Mouse (Mus musculus) hindbrain, postnatal 0 days (tissue): ENCODE results near the gene Cep295. TPM values are rescaled to one million over a fixed set of nuclear protein-coding genes. Genes with fewer than 3 reads are reported as not detected.

Source experiments
- ATAC-seq: fragments of 200-750 bp; cut with Nextera tagmentation; 2 replicates; pipeline ENCODE4 v1.8.0; 2017; ENCODE audit warnings: mild to moderate bottlenecking, moderate TSS enrichment, moderate library complexity
- DNase-seq: peaks from one replicate; pipeline ENCODE4 v3.0.0-alpha.2; 2015; ENCODE audit warnings: low spot score
- H3K27ac ChIP-seq: fragments of 300-500 bp; sonication (generic); 2 replicates; pipeline ENCODE4 v1.5.1; 2014; ENCODE audit warnings: mild to moderate bottlenecking
- H3K27me3 ChIP-seq: fragments of 300-500 bp; sonication (generic); 2 replicates; pipeline ENCODE4 v1.6.1; 2014; ENCODE audit warnings: low read length, mixed read lengths; ENCODE audit not compliant: insufficient read depth
- H3K36me3 ChIP-seq: fragments of 300-500 bp; sonication (generic); 2 replicates; pipeline ENCODE4 v1.6.1; 2014; ENCODE audit warnings: low read length, mixed read lengths; ENCODE audit not compliant: insufficient read depth
- H3K4me1 ChIP-seq: fragments of 300-500 bp; sonication (generic); 2 replicates; pipeline ENCODE4 v1.6.1; 2014; ENCODE audit warnings: antibody characterized with exemption, low read length, mixed read lengths; ENCODE audit not compliant: insufficient read depth
- H3K4me2 ChIP-seq: fragments of 300-500 bp; sonication (generic); 2 replicates; pipeline ENCODE4 v1.6.1; 2014; ENCODE audit warnings: low read depth, mild to moderate bottlenecking, low read length, moderate library complexity, mixed read lengths
- H3K4me3 ChIP-seq: fragments of 300-500 bp; sonication (generic); 2 replicates; pipeline ENCODE4 v1.5.1; 2014; ENCODE audit warnings: low read length
- H3K9ac ChIP-seq: fragments of 300-500 bp; sonication (generic); replicated peaks from 2 replicates; pipeline ENCODE4 v1.6.1; 2014; ENCODE audit warnings: mild to moderate bottlenecking, low read length, moderate library complexity, mixed read lengths
- H3K9me3 ChIP-seq: fragments of 300-500 bp; sonication (generic); 2 replicates; pipeline ENCODE4 v1.6.1; 2016; ENCODE audit warnings: low read length, mixed read lengths
- CTCF ChIP-seq: IDR thresholded peaks from 2 replicates; pipeline ENCODE4 v1.5.1; 2016; ENCODE audit warnings: antibody characterized with exemption, control low read depth, low read depth
- whole genome bisulfite sequencing: fragments of 180-500 bp; shearing (Covaris S2); extraction: QIAGEN DNeasy Blood & Tissue Kit; methylation state at CpG from one replicate; pipeline ENCODE4 v1.1.7; 2014; 5-methylcytosine and 5-hydroxymethylcytosine counted together
- polyA plus RNA-seq: library from polyadenylated mRNA; unstranded; fragments of >200 nt; fragmentation: Nextera tagmentation; extraction: Ambion mirVana; gene quantifications from 2 replicates; pipeline ENCODE4 v1.2.1, GENCODE M21; 2015
- total RNA-seq: library from RNA; depleted of rRNA; stranded (reverse); fragments of >200 nt; gene quantifications from 2 replicates; pipeline ENCODE4 v1.2.3, GENCODE M21; 2014

The Cep295 gene
- total and polyA plus RNA-seq, 2 experiments from 2014 or later: 10.0 to 18.6 TPM

DNA sequence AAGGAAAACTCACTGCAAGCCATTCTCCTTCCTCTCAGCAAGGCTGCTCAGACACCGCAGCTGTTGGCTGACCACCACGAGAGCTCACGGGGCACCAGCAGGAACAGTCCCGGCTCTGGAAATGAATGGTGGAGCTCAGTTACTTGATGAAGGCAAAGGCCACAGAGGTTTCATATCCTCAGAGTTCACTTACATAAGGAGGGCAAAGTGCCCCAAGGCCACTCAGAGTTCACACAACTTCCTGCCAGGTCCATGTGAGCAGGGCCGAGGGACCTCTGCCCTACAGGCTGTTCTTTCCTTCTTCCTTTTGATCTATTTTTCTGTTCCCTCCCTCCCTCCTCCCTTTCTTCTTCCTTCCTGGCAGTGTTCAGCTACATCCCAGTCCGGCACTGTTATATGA lies 56.2 kb downstream of the Cep295 start:
- DNase-seq: peak; percentile 16
- TF ChIP-seq CTCF: no peak
- Histone ChIP-seq H3K4me1 (no peaks in the 10 kb centered on the region), H3K27ac (peak overlapping the region; percentile 60; the same call in 1 of the 2 replicates), H3K9me3 (no peaks in the 10 kb centered on the region), H3K4me3 (no peak overlapping the region), H3K4me2 (peak overlapping the region; percentile 25; the same call in 1 of the 2 replicates), H3K36me3 (no peaks in the 10 kb centered on the region), H3K27me3 (no peaks in the 10 kb centered on the region), H3K9ac (no peak overlapping the region)
- WGBS: 40% methylated on average over 6 of the region's 6 CpGs
- ATAC-seq: no peak

GRCm38 (mm10) chr9:15300056-15300455 lies 57.5 kb downstream of the Cep295 start:
- Histone ChIP-seq H3K4me2 (no peak overlapping the region), H3K36me3 (0 out of 2 replicates have a peak, but pooled peaks cover 4% of the 10 kb centered on the region), H3K4me1 (no peaks in the 10 kb centered on the region), H3K9me3 (no peaks in the 10 kb centered on the region), H3K4me3 (no peak overlapping the region), H3K9ac (no peak overlapping the region), H3K27me3 (no peaks in the 10 kb centered on the region), H3K27ac (no peak overlapping the region)
- 89% methylated on average over 5 of the region's 5 CpGs for WGBS
- DNase-seq (no peak), ATAC-seq (no peak)
- TF ChIP-seq CTCF: no peak

GRCm38 (mm10) chr9:15298451-15298850 lies 59.1 kb downstream of the Cep295 start:
- no peak overlapping the region for H3K9ac ChIP-seq
- no peak overlapping the region for H3K4me3 ChIP-seq
- H3K4me1 ChIP-seq: no peaks in the 10 kb centered on the region
- no peak overlapping the region for H3K27ac ChIP-seq
- no peaks in the 10 kb centered on the region for H3K27me3 ChIP-seq
- 57% methylated on average over 2 of the region's 2 CpGs for WGBS
- H3K4me2 ChIP-seq: no peak overlapping the region
- ATAC-seq (no peak), DNase-seq (no peak)
- no peaks in the 10 kb centered on the region for H3K9me3 ChIP-seq
- TF ChIP-seq CTCF: no peak
- H3K36me3 ChIP-seq: 0 out of 2 replicates have a peak, but pooled peaks cover 4% of the 10 kb centered on the region

GRCm38 (mm10) chr9:15297112-15297511 lies 60.5 kb downstream of the Cep295 start:
- ATAC-seq (no peak), DNase-seq (no peak)
- Histone ChIP-seq H3K9me3 (no peaks in the 10 kb centered on the region), H3K9ac (no peak overlapping the region), H3K27ac (no peak overlapping the region), H3K4me1 (no peaks in the 10 kb centered on the region), H3K4me2 (no peak overlapping the region), H3K4me3 (no peak overlapping the region), H3K27me3 (no peaks in the 10 kb centered on the region), H3K36me3 (peaks cover 4% of the 10 kb centered on the region; the same call in 1 of the 2 replicates)
- 89% methylated on average over 7 of the region's 7 CpGs for WGBS
- TF ChIP-seq CTCF: no peak

- Histone ChIP-seq H3K4me1 (no peaks in the 10 kb centered on the region), H3K4me2 (no peak overlapping the region), H3K27me3 (no peaks in the 10 kb centered on the region), H3K27ac (no peak overlapping the region), H3K36me3 (peaks cover 6% of the 10 kb centered on the region; the same call in 1 of the 2 replicates), H3K9me3 (no peaks in the 10 kb centered on the region), H3K9ac (no peak overlapping the region), H3K4me3 (no peak overlapping the region)
- DNase-seq (no peak), ATAC-seq (no peak)
- WGBS: 92% methylated on average over 6 of the region's 6 CpGs
- no peak for TF ChIP-seq CTCF
These were observed 68.3 kb downstream of the Cep295 start for GRCm38 (mm10) chr9:15289251-15289650.

DNA sequence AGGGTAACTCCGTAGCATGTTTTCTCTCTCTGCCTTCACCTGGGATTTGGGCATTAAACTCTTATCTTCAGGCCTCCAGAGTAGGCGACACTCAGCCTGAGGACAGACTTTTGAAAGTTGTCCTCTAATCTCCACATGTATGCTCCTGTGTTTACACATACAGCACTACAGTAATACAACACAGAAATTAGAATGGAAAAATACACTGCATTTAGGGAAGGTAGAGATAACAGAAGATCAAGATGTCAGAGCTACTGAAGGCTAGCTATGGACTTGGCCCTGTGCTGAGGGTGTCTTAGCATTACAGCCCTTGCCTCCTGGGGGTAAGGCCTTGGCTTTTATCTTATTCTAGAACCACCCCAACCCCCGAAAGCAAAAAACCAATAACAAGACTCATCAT lies 69.2 kb downstream of the Cep295 start:
- Histone ChIP-seq H3K4me2 (no peak overlapping the region), H3K9me3 (no peaks in the 10 kb centered on the region), H3K4me3 (no peak overlapping the region), H3K36me3 (peaks cover 6% of the 10 kb centered on the region; the same call in 1 of the 2 replicates), H3K9ac (no peak overlapping the region), H3K27ac (no peak overlapping the region), H3K27me3 (no peaks in the 10 kb centered on the region), H3K4me1 (no peaks in the 10 kb centered on the region)
- WGBS: 92% methylated on average over 3 of the region's 3 CpGs
- ATAC-seq (no peak), DNase-seq (no peak)
- no peak for TF ChIP-seq CTCF

DNA sequence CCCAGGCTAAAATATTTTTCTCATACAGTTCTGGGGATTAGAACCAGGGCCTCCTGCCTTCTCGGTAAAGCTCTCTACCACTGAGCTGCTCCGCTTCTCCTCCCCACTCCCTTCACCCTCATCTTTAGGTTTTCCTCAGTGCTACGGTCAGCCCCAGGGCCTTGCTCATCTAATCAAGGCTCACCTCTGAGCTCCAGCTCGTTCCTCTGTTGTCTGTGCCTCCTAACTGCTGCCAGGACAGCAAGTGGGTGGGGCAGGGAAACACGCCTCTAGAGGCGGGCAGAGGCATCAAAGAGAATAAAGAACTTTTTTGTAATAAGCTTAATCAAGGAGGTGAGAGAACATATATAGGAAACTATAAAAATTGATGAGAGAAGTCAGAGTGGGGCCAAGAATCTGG lies 69.7 kb downstream of the Cep295 start:
- no peak for ATAC-seq
- H3K27me3 ChIP-seq: no peaks in the 10 kb centered on the region
- 53% methylated on average over 6 of the region's 6 CpGs for WGBS

More for the DNA sequence above, 69.7 kb downstream of the Cep295 start:
- Histone ChIP-seq H3K9ac (no peak overlapping the region), H3K4me3 (no peak overlapping the region), H3K27ac (no peak overlapping the region), H3K4me1 (no peaks in the 10 kb centered on the region), H3K4me2 (no peak overlapping the region), H3K36me3 (peaks cover 6% of the 10 kb centered on the region; the same call in 1 of the 2 replicates), H3K9me3 (no peaks in the 10 kb centered on the region)
- DNase-seq: no peak
- TF ChIP-seq CTCF: no peak
